Mouse (Mus musculus) limb, embryonic 14.5 days (tissue): Measurements from ENCODE around the gene Cep164. TPM values are rescaled to one million over a fixed set of nuclear protein-coding genes. Genes with fewer than 3 reads are reported as not detected.

Experiments used
- ATAC-seq: fragments of 200-750 bp; cut with Nextera tagmentation; 2 replicates; pipeline ENCODE4 v1.8.0; 2017; ENCODE audit warnings: low read depth, moderate number of reproducible peaks, moderate TSS enrichment; ENCODE audit not compliant: low FRiP score
- DNase-seq: peaks from one replicate; pipeline ENCODE4 v3.0.0-alpha.2; 2015; ENCODE audit warnings: low spot score
- H3K27ac ChIP-seq: fragments of 300-500 bp; sonication (generic); replicated peaks from 2 replicates; pipeline ENCODE4 v1.5.1; 2014; ENCODE audit warnings: low read depth, mild to moderate bottlenecking, low read length, moderate library complexity, mixed read lengths
- H3K27me3 ChIP-seq: fragments of 300-500 bp; sonication (generic); 2 replicates; pipeline ENCODE4 v1.6.1; 2014; ENCODE audit warnings: low read length, mixed read lengths; ENCODE audit not compliant: control insufficient read depth, insufficient read depth
- H3K36me3 ChIP-seq: fragments of 300-500 bp; sonication (generic); 2 replicates; pipeline ENCODE4 v1.6.1; 2014; ENCODE audit warnings: mild to moderate bottlenecking, low read length, moderate library complexity, mixed read lengths; ENCODE audit not compliant: control insufficient read depth, insufficient read depth
- H3K4me1 ChIP-seq: fragments of 300-500 bp; sonication (generic); 2 replicates; pipeline ENCODE4 v1.6.1; 2014; ENCODE audit warnings: antibody characterized with exemption, low read length, mixed read lengths; ENCODE audit not compliant: control insufficient read depth, insufficient read depth
- H3K4me2 ChIP-seq: fragments of 300-500 bp; sonication (generic); replicated peaks from 2 replicates; pipeline ENCODE4 v1.6.1; 2014; ENCODE audit warnings: low read depth, mild to moderate bottlenecking, low read length, moderate library complexity; ENCODE audit not compliant: severe bottlenecking
- H3K4me3 ChIP-seq: fragments of 300-500 bp; sonication (generic); replicated peaks from 2 replicates; pipeline ENCODE4 v1.5.1; 2014; ENCODE audit warnings: low read length
- H3K9ac ChIP-seq: fragments of 300-500 bp; sonication (generic); 2 replicates; pipeline ENCODE4 v1.6.1; 2014; ENCODE audit warnings: mild to moderate bottlenecking, low read depth, low read length, moderate library complexity; ENCODE audit not compliant: severe bottlenecking
- H3K9me3 ChIP-seq: fragments of 300-500 bp; sonication (generic); 2 replicates; pipeline ENCODE4 v1.6.1; 2016; ENCODE audit warnings: low read length; ENCODE audit not compliant: control insufficient read depth
- POLR2A ChIP-seq: fragments of 200-500 bp; IDR thresholded peaks from 2 replicates; pipeline ENCODE4 v1.8.0; 2012; ENCODE audit warnings: inconsistent platforms, mild to moderate bottlenecking, moderate library complexity, borderline replicate concordance; ENCODE audit not compliant: insufficient read depth, insufficient read length; ENCODE audit errors: extremely low read depth
- whole genome bisulfite sequencing: fragments of 180-500 bp; shearing (Covaris S2); extraction: QIAGEN DNeasy Blood & Tissue Kit; methylation state at CpG from one replicate; pipeline ENCODE4 v1.1.7; 2014; 5-methylcytosine and 5-hydroxymethylcytosine counted together
- polyA plus RNA-seq, 2 experiments: library from polyadenylated mRNA; depleted of rRNA in 1 of 2; stranded (reverse) in 1 of 2; unstranded in 1 of 2; fragments of >200 nt; fragmentation: Nextera tagmentation in 1 of 2; extraction: Ambion mirVana in 1 of 2; gene quantifications; 2 replicates each; pipeline versions ENCODE4 v1.2.1 to v1.2.3; 2012 to 2014

The Cep164 gene
- polyA plus RNA-seq (2012; rRNA removed) (33.3 and 40.2 TPM in 2 replicates), polyA plus RNA-seq (2014; fragmentation: Nextera tagmentation; extraction: Ambion mirVana) (26.2 and 36.9 TPM in 2 replicates)

DNA sequence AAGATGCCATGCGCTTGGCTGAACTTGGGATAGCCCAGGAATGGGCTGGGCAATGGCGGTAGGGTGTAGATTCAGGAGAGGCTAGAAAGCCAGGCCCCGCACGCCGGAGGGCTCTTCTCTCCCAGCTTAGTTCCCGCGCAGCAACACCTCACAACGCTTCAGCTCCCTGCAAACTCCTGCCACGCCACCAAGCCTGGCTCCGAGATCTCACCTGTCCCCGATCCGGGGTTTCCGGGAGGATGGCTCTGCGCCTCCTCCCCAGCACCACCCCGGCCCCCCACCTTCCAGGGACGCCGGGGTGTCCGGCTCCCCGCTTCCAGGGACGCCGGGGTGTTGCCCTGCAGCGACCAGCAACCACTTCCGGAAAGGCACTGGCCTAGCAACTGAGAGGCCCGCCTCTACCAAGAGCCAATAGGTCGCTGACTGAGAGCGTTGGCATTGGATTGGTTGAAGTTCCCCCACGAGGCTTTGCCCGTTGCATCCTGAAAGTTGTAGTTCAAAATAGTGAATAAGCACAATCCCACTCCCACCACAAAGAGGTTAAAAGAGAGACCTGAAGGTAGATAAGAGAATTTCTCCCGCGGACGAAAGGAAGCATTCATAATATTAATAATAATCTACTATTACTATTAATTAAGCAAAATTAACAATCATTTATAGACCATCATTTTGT, at the start of gene Cep164:
Cep164 (minus strand) TSS at position 401 of the 673 bp plus-strand sequence.
- H3K9me3 ChIP-seq = no peaks in the 10 kb centered on the region
- under 1% methylated on average over 31 of the region's 31 CpGs for WGBS
- H3K27ac ChIP-seq = peak within 1 kb of the TSS; percentile 75
- H3K9ac ChIP-seq = peak within 1 kb of the TSS; percentile 59
- H3K4me1 ChIP-seq = 0 out of 2 replicates have a peak, but pooled peaks cover 4% of the 10 kb centered on the region
- H3K4me2 ChIP-seq = peak within 1 kb of the TSS; percentile 70
- 0 out of 2 replicates have a peak, but pooled peaks cover 3% of the 10 kb centered on the region for H3K36me3 ChIP-seq
- peak; percentile 25; the same call in 1 of the 2 replicates for TF ChIP-seq POLR2A
- no peaks in the 10 kb centered on the region for H3K27me3 ChIP-seq
- peak within 1 kb of the TSS; percentile 62 for H3K4me3 ChIP-seq
- DNase-seq = peak; percentile 98
- peak; percentile 93 for ATAC-seq

GRCm38 (mm10) chr9:45877928-45878327, 49.4 kb upstream of the Cep164 start:
- Histone ChIP-seq H3K27me3 (no peaks in the 10 kb centered on the region), H3K4me1 (no peaks in the 10 kb centered on the region), H3K4me3 (no peak overlapping the region), H3K9ac (no peak overlapping the region), H3K27ac (no peak overlapping the region), H3K4me2 (no peak overlapping the region), H3K9me3 (no peaks in the 10 kb centered on the region), H3K36me3 (peaks cover 62% of the 10 kb centered on the region)
- 70% methylated on average over 2 of the region's 2 CpGs for WGBS
- no peak for TF ChIP-seq POLR2A
- no peak for ATAC-seq
- DNase-seq = peak; percentile 81

GRCm38 (mm10) chr9:45870265-45870664, 41.8 kb upstream of the Cep164 start:
- Histone ChIP-seq H3K4me1 (no peaks in the 10 kb centered on the region), H3K27me3 (no peaks in the 10 kb centered on the region), H3K9me3 (no peaks in the 10 kb centered on the region), H3K4me3 (no peak overlapping the region), H3K9ac (no peak overlapping the region), H3K36me3 (peaks cover 80% of the 10 kb centered on the region), H3K27ac (no peak overlapping the region), H3K4me2 (no peak overlapping the region)
- no peak for ATAC-seq
- WGBS = 88% methylated on average over 3 of the region's 3 CpGs
- DNase-seq = no peak
- TF ChIP-seq POLR2A = no peak

DNA sequence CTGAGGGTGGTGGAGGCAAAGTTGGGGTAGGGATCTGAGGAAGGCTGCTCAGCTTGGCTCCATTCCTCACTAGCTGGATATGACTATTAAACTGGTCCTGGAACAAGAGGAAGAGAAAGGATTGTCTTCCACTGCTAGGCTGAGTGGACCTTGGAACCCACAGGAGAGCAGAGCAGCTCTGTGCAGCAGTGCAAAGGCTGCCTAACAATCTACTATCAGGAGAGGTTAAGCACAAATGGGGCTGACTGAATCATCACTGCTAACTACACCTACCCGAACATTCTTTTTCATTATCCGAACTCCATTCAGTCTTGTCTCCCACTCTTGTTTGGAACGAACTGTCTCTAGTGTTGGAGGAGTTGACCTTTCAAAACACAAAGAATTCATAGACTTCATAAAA, 40.7 kb upstream of the Cep164 start:
- no peak overlapping the region for H3K27ac ChIP-seq
- ATAC-seq (no peak), DNase-seq (no peak)
- no peak overlapping the region for H3K9ac ChIP-seq
- H3K4me1 ChIP-seq = no peaks in the 10 kb centered on the region
- no peak overlapping the region for H3K4me2 ChIP-seq
- no peak for TF ChIP-seq POLR2A
- peaks cover 81% of the 10 kb centered on the region for H3K36me3 ChIP-seq
- H3K4me3 ChIP-seq = no peak overlapping the region
- no peaks in the 10 kb centered on the region for H3K9me3 ChIP-seq
- H3K27me3 ChIP-seq = no peaks in the 10 kb centered on the region
- WGBS = 95% methylated on average over 3 of the region's 3 CpGs

DNA sequence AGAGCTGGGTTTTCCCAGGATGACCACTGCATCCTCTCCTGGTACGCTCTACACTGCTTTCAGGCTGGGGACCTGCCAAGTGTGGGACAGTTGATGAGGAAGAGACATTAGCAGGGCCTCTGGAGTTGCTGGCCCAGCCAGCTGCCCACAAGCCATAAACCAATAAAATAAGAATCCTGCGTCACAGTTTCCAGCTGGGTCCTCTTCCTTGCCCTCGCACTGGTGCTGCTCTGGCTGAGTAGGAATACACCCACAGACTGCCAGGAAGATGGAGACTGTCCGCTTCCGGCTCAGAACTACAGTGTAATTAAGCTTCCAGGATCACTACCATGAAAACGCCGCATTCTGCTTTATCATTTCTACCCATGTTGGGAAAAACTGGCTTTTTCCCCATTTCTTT, 33.3 kb upstream of the Cep164 start:
- no peak overlapping the region for H3K27ac ChIP-seq
- no peaks in the 10 kb centered on the region for H3K27me3 ChIP-seq
- H3K4me1 ChIP-seq = no peaks in the 10 kb centered on the region
- no peak for TF ChIP-seq POLR2A
- H3K4me2 ChIP-seq = no peak overlapping the region
- H3K9ac ChIP-seq = no peak overlapping the region
- ATAC-seq (no peak), DNase-seq (no peak)
- H3K4me3 ChIP-seq = no peak overlapping the region
- H3K9me3 ChIP-seq = no peaks in the 10 kb centered on the region
- WGBS = 73% methylated on average over 7 of the region's 7 CpGs
- H3K36me3 ChIP-seq = peaks cover 96% of the 10 kb centered on the region
